Mouse (Mus musculus): Measurements from ENCODE around the gene Acnat2. TPM values are rescaled to one million over a fixed set of nuclear protein-coding genes. Genes with fewer than 3 reads are reported as not detected.
"Not testable (repeated sequence)": the region's sequence is repeated elsewhere in the genome, so short reads cannot be mapped to it uniquely, and the experiment has no call there.

Gene Acnat2
- total RNA-seq (2021) = not detected

GRCm38 (mm10) chr4:49407957-49408356 is at the start of gene Acnat2:
Gene Acnat2 (minus strand): TSS chr4:49408151.
- DNase-seq = not testable (repeated sequence)

DNA sequence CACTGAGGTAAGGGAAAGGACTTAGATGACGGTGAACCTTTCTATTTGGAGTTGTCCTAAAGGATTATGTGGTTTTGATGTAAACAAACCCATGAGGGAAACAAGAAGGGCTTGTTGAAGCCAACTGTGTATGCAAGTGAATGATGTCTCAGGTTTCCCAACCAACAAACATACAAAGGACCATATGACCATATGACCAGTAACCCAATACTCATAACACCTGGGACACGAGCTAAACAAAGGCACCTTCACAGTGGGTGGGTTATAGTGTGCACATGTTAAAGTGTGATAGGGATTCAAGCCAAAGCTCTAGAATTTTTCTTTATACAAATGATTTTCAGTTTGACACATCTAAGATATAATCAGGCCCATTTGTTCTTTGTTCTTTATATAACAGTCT is 48.2 kb upstream of the Acnat2 start:
- DNase-seq = no peak

DNA sequence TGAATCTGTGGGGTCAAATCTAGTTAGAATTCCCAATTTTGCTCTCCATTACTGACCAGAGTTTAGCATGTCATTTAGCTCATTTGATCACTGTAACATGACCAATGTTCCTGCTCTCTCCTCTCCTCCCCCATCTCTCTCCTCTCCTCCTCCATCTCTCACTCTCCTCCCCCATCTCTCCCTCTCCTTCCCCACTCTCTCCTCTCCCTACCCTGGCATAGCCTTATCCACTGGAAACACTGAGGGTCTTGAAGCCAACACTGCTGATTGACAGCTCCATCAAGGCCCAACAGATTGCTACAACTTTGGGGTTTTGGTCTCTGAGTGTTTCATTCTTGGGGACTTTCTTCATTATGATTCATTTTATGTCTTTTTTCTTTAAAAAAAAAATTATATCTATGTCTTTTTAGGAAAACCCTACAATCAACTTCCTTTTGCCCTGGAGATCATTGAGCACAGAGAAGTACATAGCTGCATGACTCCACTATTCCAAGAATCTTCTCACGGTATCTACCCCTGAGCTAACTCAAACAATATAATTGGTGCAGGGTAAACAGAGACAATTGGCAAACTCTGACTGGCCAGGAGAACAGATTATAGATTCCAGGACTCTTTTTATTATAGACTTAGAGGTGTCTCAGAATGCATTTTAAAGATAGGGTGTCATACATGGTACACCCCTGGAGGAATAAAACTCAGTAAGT is 44.0 kb upstream of the Acnat2 start:
- no peak for DNase-seq

DNA sequence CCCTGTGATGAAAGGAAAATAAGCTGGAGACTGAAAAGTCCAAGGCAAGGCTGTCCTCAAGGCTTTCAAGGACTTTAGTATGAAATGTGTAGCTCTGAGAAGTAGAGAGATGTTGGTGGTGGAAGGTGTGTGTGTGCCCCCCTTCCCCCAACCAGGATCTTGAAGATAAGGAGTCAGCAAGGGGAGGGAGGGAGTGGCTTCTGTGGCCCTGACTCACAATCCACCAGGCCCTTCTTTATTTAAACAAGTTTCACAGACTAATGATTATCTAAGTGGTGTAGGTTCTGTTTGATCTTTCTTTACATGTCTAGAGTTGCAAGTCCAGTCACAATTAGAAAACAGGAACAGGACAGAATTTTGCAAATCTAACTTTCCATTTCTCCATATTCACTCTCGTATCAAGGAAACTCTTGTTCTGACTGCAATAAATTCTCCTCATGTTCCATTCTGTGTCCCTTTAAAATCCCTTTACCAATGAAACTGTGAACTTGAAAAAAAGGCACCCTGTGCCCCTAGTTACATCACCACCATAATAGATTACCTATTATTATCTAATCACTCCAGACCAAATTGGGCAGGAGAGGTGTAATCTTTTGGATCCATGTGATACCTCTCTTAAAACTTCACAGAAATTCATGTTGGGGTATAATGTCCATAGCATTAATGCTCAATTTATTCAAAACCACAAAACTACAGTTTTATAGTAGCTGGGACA is 43.3 kb upstream of the Acnat2 start:
- DNase-seq = not testable (repeated sequence)

DNA sequence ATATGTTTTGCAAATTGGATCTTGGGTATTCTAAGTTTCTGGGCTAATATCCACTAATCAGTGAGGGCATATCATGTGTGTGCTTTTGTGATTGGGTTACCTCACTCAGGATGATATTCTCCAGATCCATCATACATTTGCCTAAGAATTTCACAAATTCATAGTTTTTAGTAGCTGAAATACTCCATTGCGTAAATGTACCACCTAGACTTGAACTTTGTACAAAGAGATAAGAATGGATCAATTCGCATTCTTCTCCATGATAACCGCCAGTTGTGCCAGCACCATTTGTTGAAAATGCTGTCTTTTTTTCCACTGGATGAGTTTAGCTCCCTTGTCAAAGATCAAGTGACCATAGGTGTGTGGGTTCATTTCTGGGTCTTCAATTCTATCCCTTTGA is 29.0 kb upstream of the Acnat2 start:
- not testable (repeated sequence) for DNase-seq

DNA sequence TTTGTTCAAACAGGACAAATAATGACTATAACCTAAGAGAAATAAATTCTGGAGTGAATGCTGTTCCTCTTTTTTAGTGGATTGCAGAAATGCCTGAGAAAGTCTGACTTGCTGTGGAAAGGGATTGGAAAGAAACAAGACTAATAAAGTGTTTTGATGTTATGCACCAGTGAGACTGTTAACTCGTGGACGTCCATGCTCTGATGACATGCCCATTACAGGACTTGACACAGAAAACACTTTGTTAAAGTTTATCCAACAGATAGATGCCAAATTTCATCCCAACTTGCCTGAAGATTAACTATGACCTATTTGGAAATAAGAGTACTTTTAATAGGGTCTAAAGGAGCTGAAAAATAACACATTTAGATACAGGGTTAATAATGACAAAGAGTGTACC is 2.2 kb upstream of the Acnat2 start:
- DNase-seq = not testable (repeated sequence)

DNA sequence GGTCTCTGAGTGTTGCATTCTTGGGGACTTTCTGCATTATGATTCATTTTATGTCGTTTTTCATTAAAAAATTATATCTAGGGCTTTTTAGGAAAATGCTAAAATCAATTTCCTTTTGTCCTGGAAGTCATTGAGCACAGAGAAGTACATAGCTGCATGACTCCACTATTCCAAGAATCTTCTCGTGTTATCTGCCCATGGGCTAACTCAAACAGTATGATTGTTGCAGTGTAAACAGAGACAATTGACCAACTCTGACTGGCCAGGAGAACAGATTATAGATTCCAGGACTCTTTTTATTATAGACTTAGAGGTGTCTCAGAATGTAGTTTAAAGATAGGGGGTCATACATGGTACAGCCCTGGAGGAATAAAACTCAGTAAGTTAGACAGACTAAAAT is 21.1 kb downstream of the Acnat2 start:
- no peak for DNase-seq

GRCm38 (mm10) chr4:49383576-49384318 is 24.2 kb downstream of the Acnat2 start:
- DNase-seq = not testable (repeated sequence)

- not testable (repeated sequence) for DNase-seq
These were observed 39.9 kb downstream of the Acnat2 start for GRCm38 (mm10) chr4:49368046-49368445.

DNA sequence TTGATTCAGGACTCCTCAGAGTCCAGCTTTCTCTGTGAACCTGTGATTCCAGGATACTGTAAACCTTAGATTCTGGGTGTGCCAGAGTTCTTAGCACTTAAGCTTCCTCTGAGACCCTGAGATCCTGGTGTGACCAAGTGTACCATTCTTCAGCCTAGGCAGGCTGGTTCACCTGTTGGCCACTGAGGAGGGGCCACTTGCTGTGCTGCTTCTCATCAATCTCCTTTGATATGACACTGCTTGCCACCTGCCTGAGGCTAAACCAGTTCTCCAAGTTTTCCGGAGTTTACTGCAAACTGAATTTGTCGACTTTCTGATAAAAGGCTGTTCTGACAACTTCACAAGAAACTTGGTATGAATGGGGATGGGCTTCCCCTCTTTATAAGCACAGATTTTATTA is 50.9 kb downstream of the Acnat2 start:
- no peak for DNase-seq

GRCm38 (mm10) chr4:49350470-49350869 is 57.5 kb downstream of the Acnat2 start:
- DNase-seq = no peak

DNA sequence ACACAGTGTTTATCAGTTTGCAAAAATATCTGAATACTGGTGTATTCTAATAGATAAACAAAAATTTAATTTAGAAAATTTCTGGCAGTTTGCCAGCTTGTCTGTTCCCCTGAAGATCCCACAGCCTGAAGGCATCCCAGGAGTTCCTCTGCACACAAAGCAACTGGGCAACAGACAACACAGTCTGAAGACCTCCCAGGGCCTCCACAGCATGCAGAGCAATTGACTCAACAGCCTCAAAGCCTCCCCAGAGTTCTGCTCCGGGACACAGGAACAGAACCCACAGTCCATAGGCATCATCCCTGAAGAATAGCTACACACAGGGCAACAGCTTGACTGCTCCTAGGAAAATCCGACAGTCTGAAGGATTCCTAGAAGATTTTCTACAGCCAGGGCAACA is 59.3 kb downstream of the Acnat2 start:
- no peak for DNase-seq

DNA sequence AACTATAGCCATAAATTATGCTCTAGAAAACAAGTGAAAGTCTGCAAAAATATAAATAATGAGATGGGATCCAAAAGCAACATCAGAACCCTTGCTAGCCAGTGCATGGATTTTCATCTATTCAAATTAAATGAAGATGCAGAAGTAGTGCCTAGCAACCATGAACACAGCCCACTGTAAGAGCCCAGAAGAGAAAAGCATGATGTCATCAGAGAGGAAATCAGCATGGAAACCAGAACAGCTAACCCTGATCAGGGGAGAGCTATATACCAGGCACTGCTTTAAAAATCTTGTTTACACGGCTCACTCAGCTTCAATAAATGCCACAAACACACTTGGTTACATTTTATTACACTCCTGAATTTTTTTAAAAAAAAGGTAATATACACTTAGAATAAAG is 60.0 kb downstream of the Acnat2 start:
- not testable (repeated sequence) for DNase-seq

DNA sequence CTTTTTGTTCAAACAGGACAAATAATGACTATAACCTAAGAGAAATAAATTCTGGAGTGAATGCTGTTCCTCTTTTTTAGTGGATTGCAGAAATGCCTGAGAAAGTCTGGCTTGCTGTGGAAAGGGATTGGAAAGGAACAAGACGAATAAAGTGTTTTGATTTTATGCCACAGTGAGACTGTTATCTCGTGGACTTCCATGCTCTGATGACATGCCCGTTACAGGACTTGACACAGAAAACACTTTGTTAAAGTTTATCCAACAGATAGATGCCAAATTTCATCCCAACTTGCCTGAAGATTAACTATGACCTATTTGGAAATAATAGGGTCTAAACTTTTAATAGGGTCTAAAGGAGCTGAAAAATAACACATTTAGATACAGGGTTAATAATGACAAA is 67.9 kb downstream of the Acnat2 start:
- not testable (repeated sequence) for DNase-seq

- not testable (repeated sequence) for DNase-seq
These were observed 70.0 kb downstream of the Acnat2 start for GRCm38 (mm10) chr4:49337949-49338348.

Other genes with a start within 250 kb of the Acnat2 start
- gene Acnat1, start 65.8 kb upstream of the Acnat2 start, total RNA-seq (2021) = not detected
- under 1 TPM in 1 of 2 experiments, not detected in 1; 0.20 TPM for gene Baat, start 98.4 kb upstream of the Acnat2 start, total RNA-seq (2021)
- gene Mrpl50, start 112.9 kb upstream of the Acnat2 start, total RNA-seq (2021) = 10 to 100 TPM; 36.3 to 37.0 TPM
- gene Zfp189, start 113.0 kb upstream of the Acnat2 start, total RNA-seq (2021) = 1 to 10 TPM; 5.6 to 6.6 TPM
- under 1 TPM; 0.17 to 0.20 TPM for gene Aldob, start 141.4 kb upstream of the Acnat2 start, total RNA-seq (2021)
- gene Tmem246, start 189.7 kb upstream of the Acnat2 start, total RNA-seq (2021) = 10 to 100 TPM; 44.3 to 48.3 TPM
- gene Rnf20, start 223.9 kb upstream of the Acnat2 start, total RNA-seq (2021) = 10 to 100 TPM; 37.2 to 40.5 TPM

All from heart, postnatal 4 days (tissue).